Mouse (Mus musculus): ENCODE results near the gene Prss46.

The Prss46 gene

GRCm38 (mm10) chr9:110896595-110896994, 52.3 kb downstream of the Prss46 start:
- DNase-seq (ENCODE audit: low read depth, low spot score), result no peak

- DNase-seq (ENCODE audit: low read depth, low spot score), result no peak
Observed at GRCm38 (mm10) chr9:110899451-110900008, 55.2 kb downstream of the Prss46 start.

- DNase-seq (ENCODE audit: low read depth, low spot score), result no peak
Observed at GRCm38 (mm10) chr9:110901204-110901603, 56.9 kb downstream of the Prss46 start.

- no peak for DNase-seq (ENCODE audit: low read depth, low spot score)
Observed at GRCm38 (mm10) chr9:110902271-110902670, 58.0 kb downstream of the Prss46 start.

Data from 3T3-L1 (cell line).